Mouse (Mus musculus): ENCODE measurements around the gene Sparc.
"Not testable (repeated sequence)": the region's sequence is repeated elsewhere in the genome, so short reads cannot be mapped to it uniquely, and the experiment has no call there.

Sparc gene

GRCm38 (mm10) chr11:55432981-55433380 lies 10.0 kb upstream of the Sparc start:
- no peak for DNase-seq

GRCm38 (mm10) chr11:55429973-55430372 lies 7.0 kb upstream of the Sparc start:
- DNase-seq: no peak

GRCm38 (mm10) chr11:55428186-55429012 lies 5.4 kb upstream of the Sparc start:
- DNase-seq: no peak

GRCm38 (mm10) chr11:55424746-55425360 lies 1.9 kb upstream of the Sparc start:
- no peak for DNase-seq

- no peak for DNase-seq
These were observed 773 bp upstream of the Sparc start for GRCm38 (mm10) chr11:55423756-55424155.

- no peak for DNase-seq
These were observed 3.2 kb downstream of the Sparc start for GRCm38 (mm10) chr11:55419678-55420307.

- no peak for DNase-seq
These were observed 3.7 kb downstream of the Sparc start for GRCm38 (mm10) chr11:55419296-55419677.

GRCm38 (mm10) chr11:55418704-55419061 lies 4.3 kb downstream of the Sparc start:
- no peak for DNase-seq

- DNase-seq: no peak
These were observed 4.9 kb downstream of the Sparc start for GRCm38 (mm10) chr11:55417898-55418703.

GRCm38 (mm10) chr11:55416609-55417265 lies 6.2 kb downstream of the Sparc start:
- no peak for DNase-seq

GRCm38 (mm10) chr11:55415731-55416130 lies 7.3 kb downstream of the Sparc start:
- not testable (repeated sequence) for DNase-seq

GRCm38 (mm10) chr11:55415036-55415704 lies 7.8 kb downstream of the Sparc start:
- DNase-seq: no peak

GRCm38 (mm10) chr11:55414314-55414713 lies 8.7 kb downstream of the Sparc start:
- DNase-seq: no peak

GRCm38 (mm10) chr11:55413416-55413796 lies 9.6 kb downstream of the Sparc start:
- DNase-seq: no peak

GRCm38 (mm10) chr11:55412680-55413415 lies 10.1 kb downstream of the Sparc start:
- no peak for DNase-seq

- DNase-seq: no peak
These were observed 10.9 kb downstream of the Sparc start for GRCm38 (mm10) chr11:55412034-55412433.

GRCm38 (mm10) chr11:55410502-55410901 lies 12.5 kb downstream of the Sparc start:
- DNase-seq: no peak

GRCm38 (mm10) chr11:55410005-55410404 lies 13.0 kb downstream of the Sparc start:
- DNase-seq: no peak

GRCm38 (mm10) chr11:55407133-55407532 lies 15.8 kb downstream of the Sparc start:
- DNase-seq: no peak

GRCm38 (mm10) chr11:55405601-55406469 lies 17.1 kb downstream of the Sparc start:
- no peak for DNase-seq

All from thymus, adult 18-20 months (tissue).